Comparison of ENCODE assay signal across 9 mouse cellular contexts in genomic region chr8:47351914-47352701, GRCm38 (mm10).
DNase-seq lines count a peak whose midpoint lies in the region; ATAC-seq and TF ChIP-seq lines count a peak whose summit lies in the region.
"Had no signal": no experiment of that assay in that cellular context is flagged by ENCODE, and none has a peak within 500 bp of the region (broad histone marks: within the 10 kb centered on the region; RNA-seq: fewer than 3 reads in every experiment).

No protein-coding gene starts in this region.

- no peaks in the 10 kb centered on the region for H3K36me3 ChIP-seq in midbrain, postnatal 0 days (ENCODE audit: insufficient read depth, low read length)
- H3K36me3 ChIP-seq in hindbrain, embryonic 13.5 days = no peaks in the 10 kb centered on the region
- H3K36me3 ChIP-seq: midbrain, embryonic 12.5 days had no signal

- 65% methylated on average over 21 of the region's 21 CpGs for WGBS in midbrain, postnatal 0 days
- WGBS in hindbrain, embryonic 13.5 days = 77% methylated on average over 21 of the region's 21 CpGs

- H3K9me3 ChIP-seq in midbrain, postnatal 0 days (ENCODE audit: low read length) = no peaks in the 10 kb centered on the region
- no peaks in the 10 kb centered on the region for H3K9me3 ChIP-seq in hindbrain, embryonic 13.5 days
- H3K9me3 ChIP-seq: midbrain, embryonic 12.5 days had no signal

- no peak overlapping the region for H3K4me2 ChIP-seq in midbrain, postnatal 0 days (ENCODE audit: low read depth, low read length, poor library complexity, severe bottlenecking)
- no peak overlapping the region for H3K4me2 ChIP-seq in hindbrain, embryonic 13.5 days
- H3K4me2 ChIP-seq: midbrain, embryonic 12.5 days had no signal

- intact Hi-C loops in gastrocnemius, postnatal 14 days (cut with DNase I; ENCODE audit: low total_unique reads) = no loop called here

- no peaks in the 10 kb centered on the region for H3K27me3 ChIP-seq in midbrain, postnatal 0 days (ENCODE audit: insufficient read depth, low read length)
- peaks cover 15% of the 10 kb centered on the region for H3K27me3 ChIP-seq in hindbrain, embryonic 13.5 days
- H3K27me3 ChIP-seq: midbrain, embryonic 12.5 days had no signal

- no peak overlapping the region for H3K9ac ChIP-seq in midbrain, postnatal 0 days (replicated peaks; ENCODE audit: low read length, poor library complexity, severe bottlenecking)
- no peak overlapping the region for H3K9ac ChIP-seq in hindbrain, embryonic 13.5 days
- H3K9ac ChIP-seq: midbrain, embryonic 12.5 days had no signal

- peak; percentile 54 for ATAC-seq in common myeloid progenitor, adult 5-6 weeks (replicated peaks; ENCODE audit: low read depth, poor library complexity, severe bottlenecking)
- ATAC-seq in midbrain, postnatal 0 days (ENCODE audit: low FRiP score) = no peak
- no peak for ATAC-seq in hindbrain, embryonic 13.5 days (ENCODE audit: low FRiP score)

- TF ChIP-seq CTCF in midbrain, postnatal 0 days (IDR thresholded peaks at IDR 0.05) = no peak

- peak; percentile 31 for DNase-seq in gastrocnemius, postnatal 14 days
- DNase-seq in kidney, adult 11 months = peak; percentile 45
- DNase-seq in lung, postnatal 14 days = peak; percentile 21
- DNase-seq in layer of hippocampus, adult 11-12 months (ENCODE audit: low spot score) = no peak
- DNase-seq in midbrain, postnatal 0 days (ENCODE audit: low spot score) = no peak
- no peak for DNase-seq in right cerebral cortex, postnatal 4 days

- H3K4me1 ChIP-seq in midbrain, postnatal 0 days (ENCODE audit: insufficient read depth, low read length) = no peaks in the 10 kb centered on the region
- peaks cover 21% of the 10 kb centered on the region; the same call in 1 of the 2 replicates for H3K4me1 ChIP-seq in hindbrain, embryonic 13.5 days (replicated peaks)

- no peak overlapping the region for H3K27ac ChIP-seq in midbrain, postnatal 0 days (ENCODE audit: low read depth, low read length)
- no peak overlapping the region for H3K27ac ChIP-seq in hindbrain, embryonic 13.5 days
- H3K27ac ChIP-seq: midbrain, embryonic 12.5 days had no signal

- H3K4me3 ChIP-seq in midbrain, postnatal 0 days (ENCODE audit: low read depth, low read length) = no peak overlapping the region
- H3K4me3 ChIP-seq in hindbrain, embryonic 13.5 days = no peak overlapping the region
- H3K4me3 ChIP-seq: midbrain, embryonic 12.5 days had no signal

Comparison
In these comparisons a context has a peak if more than half of its experiments do, and no peak if none do; other contexts are left out.
1. DNase-seq: peak in gastrocnemius, postnatal 14 days (single experiment), kidney, adult 11 months (single experiment) and lung, postnatal 14 days (single experiment); none in layer of hippocampus, adult 11-12 months (single experiment), midbrain, postnatal 0 days (single experiment) and right cerebral cortex, postnatal 4 days (single experiment).